Mouse (Mus musculus): ENCODE results near the gene Rasgrf1. TPM values are rescaled to one million over a fixed set of nuclear protein-coding genes. Genes with fewer than 3 reads are reported as not detected.

The Rasgrf1 gene
- polyA plus RNA-seq, 1 experiment from 2014 or later = 0.18 TPM

Other genes starting within 250 kb of the Rasgrf1 start
- gene Tmed3, start 204.8 kb upstream of the Rasgrf1 start, polyA plus RNA-seq (2016; fragmentation: Nextera tagmentation; extraction: Ambion mirVana) = 34.1 and 34.6 TPM in 2 replicates
- not detected in 2 replicates for gene Ankrd34c, start 171.4 kb upstream of the Rasgrf1 start, polyA plus RNA-seq (2016; fragmentation: Nextera tagmentation; extraction: Ambion mirVana)
- 7.5 and 7.7 TPM in 2 replicates for gene Ctsh, start 144.2 kb downstream of the Rasgrf1 start, polyA plus RNA-seq (2016; fragmentation: Nextera tagmentation; extraction: Ambion mirVana)
- 497 and 513 TPM in 2 replicates for gene Morf4l1, start 204.9 kb downstream of the Rasgrf1 start, polyA plus RNA-seq (2016; fragmentation: Nextera tagmentation; extraction: Ambion mirVana)